Mouse (Mus musculus) liver, embryonic 11.5 days (tissue): ENCODE results near the gene H2-Q4. TPM values are rescaled to one million over a fixed set of nuclear protein-coding genes. Genes with fewer than 3 reads are reported as not detected.
"Not testable (repeated sequence)": the region's sequence is repeated elsewhere in the genome, so short reads cannot be mapped to it uniquely, and the experiment has no call there.

Source experiments
- ATAC-seq: fragments of 200-750 bp; cut with Nextera tagmentation; replicated peaks from 2 replicates; pipeline ENCODE4 v1.8.0; 2017; ENCODE audit warnings: moderate number of reproducible peaks, mild to moderate bottlenecking, moderate TSS enrichment, moderate library complexity; ENCODE audit not compliant: low FRiP score
- DNase-seq: peaks from one replicate; pipeline ENCODE4 v3.0.0-alpha.2; 2017; ENCODE audit warnings: low spot score
- H3K27ac ChIP-seq: fragments of 300-500 bp; sonication (generic); 2 replicates; pipeline ENCODE4 v1.5.1; 2014; ENCODE audit warnings: mild to moderate bottlenecking, low read depth, low read length, control low read depth
- H3K27me3 ChIP-seq: fragments of 300-500 bp; sonication (generic); replicated peaks from 2 replicates; pipeline ENCODE4 v1.6.1; 2014; ENCODE audit warnings: low read length, mixed read lengths; ENCODE audit not compliant: control insufficient read depth, insufficient read depth
- H3K36me3 ChIP-seq: fragments of 300-500 bp; sonication (generic); 2 replicates; pipeline ENCODE4 v1.6.1; 2014; ENCODE audit warnings: mild to moderate bottlenecking, low read length, moderate library complexity, mixed read lengths; ENCODE audit not compliant: control insufficient read depth, insufficient read depth
- H3K4me1 ChIP-seq: fragments of 300-500 bp; sonication (generic); replicated peaks from 2 replicates; pipeline ENCODE4 v1.6.1; 2014; ENCODE audit warnings: low read length, mixed read lengths; ENCODE audit not compliant: control insufficient read depth, insufficient read depth
- H3K4me2 ChIP-seq: fragments of 300-500 bp; sonication (generic); 2 replicates; pipeline ENCODE4 v1.6.1; 2014; ENCODE audit warnings: mild to moderate bottlenecking, control low read depth, moderate library complexity
- H3K4me3 ChIP-seq: fragments of 300-500 bp; sonication (generic); 2 replicates; pipeline ENCODE4 v1.5.1; 2014; ENCODE audit warnings: low read depth, low read length, control low read depth
- H3K9ac ChIP-seq: fragments of 300-500 bp; sonication (generic); 2 replicates; pipeline ENCODE4 v1.6.1; 2014; ENCODE audit warnings: low read depth, low read length, control low read depth
- H3K9me3 ChIP-seq: fragments of 300-500 bp; sonication (generic); 2 replicates; pipeline ENCODE4 v1.6.1; 2016; ENCODE audit warnings: low read length, inconsistent platforms, mixed read lengths; ENCODE audit not compliant: control insufficient read depth
- WGBS: fragments of 180-500 bp; shearing (Covaris S2); extraction: QIAGEN DNeasy Blood & Tissue Kit; methylation state at CpG from one replicate; pipeline ENCODE4 v1.1.7; 2014; 5-methylcytosine and 5-hydroxymethylcytosine counted together
- polyA plus RNA-seq: library from polyadenylated mRNA; unstranded; fragments of >200 nt; fragmentation: Nextera tagmentation; extraction: Ambion mirVana; gene quantifications from 2 replicates; pipeline ENCODE4 v1.2.1, GENCODE M21; 2014

Gene H2-Q4
- polyA plus RNA-seq, 1 experiment from 2014 or later: 2.0 TPM

GRCm38 (mm10) chr17:35424106-35424505, 44.7 kb downstream of the H2-Q4 start:
- ATAC-seq: not testable (repeated sequence)
- H3K27me3 ChIP-seq: peaks cover 21% of the 10 kb centered on the region

GRCm38 (mm10) chr17:35424624-35425416, 45.4 kb downstream of the H2-Q4 start, which contains the start of gene H2-Q6:
H2-Q6 (plus strand) TSS chr17:35424850.
- H3K4me3 ChIP-seq: peak within 1 kb of the TSS; percentile 41
- H3K4me2 ChIP-seq: peak within 1 kb of the TSS; percentile 59
- ATAC-seq (peak; percentile 70), DNase-seq (peak; percentile 50)
- H3K9me3 ChIP-seq, H3K4me1 ChIP-seq, H3K27ac ChIP-seq, H3K36me3 ChIP-seq: not testable (repeated sequence)
- H3K9ac ChIP-seq: 0 out of 2 replicates have a peak within 1 kb of the TSS, but pooled peaks have one; percentile 25
- WGBS: 5% methylated on average over 52 of the region's 66 CpGs
- H3K27me3 ChIP-seq: peaks cover 21% of the 10 kb centered on the region

More at GRCm38 (mm10) chr17:35424106-35424505, 44.7 kb downstream of the H2-Q4 start:
- DNase-seq, H3K27ac ChIP-seq, H3K36me3 ChIP-seq, H3K4me3 ChIP-seq, H3K4me1 ChIP-seq, H3K9ac ChIP-seq, H3K9me3 ChIP-seq, H3K4me2 ChIP-seq: not testable (repeated sequence)
- 73% methylated on average over 3 of the region's 3 CpGs for WGBS

- not testable (repeated sequence) for H3K27ac ChIP-seq, H3K9ac ChIP-seq, H3K4me1 ChIP-seq, H3K9me3 ChIP-seq, H3K36me3 ChIP-seq
- DNase-seq (peak; percentile 42), ATAC-seq (peak; percentile 53; the same call in 1 of the 2 replicates)
- H3K27me3 ChIP-seq: peaks cover 21% of the 10 kb centered on the region
- peak overlapping the region; percentile 30; the same call in 1 of the 2 replicates for H3K4me3 ChIP-seq
- 11% methylated on average over 28 of the region's 28 CpGs for WGBS
- H3K4me2 ChIP-seq: peak overlapping the region; percentile 59
These were observed 46.1 kb downstream of the H2-Q4 start for GRCm38 (mm10) chr17:35425474-35425873.

- not testable (repeated sequence) for ATAC-seq, DNase-seq, H3K9ac ChIP-seq, H3K4me1 ChIP-seq, H3K4me2 ChIP-seq, H3K27ac ChIP-seq, H3K36me3 ChIP-seq, H3K9me3 ChIP-seq, H3K4me3 ChIP-seq
- H3K27me3 ChIP-seq: peaks cover 21% of the 10 kb centered on the region
- 75% methylated on average over 6 of the region's 6 CpGs for WGBS
These were observed 49.5 kb downstream of the H2-Q4 start for GRCm38 (mm10) chr17:35428883-35429282.

- not testable (repeated sequence) for H3K27ac ChIP-seq, H3K4me1 ChIP-seq, H3K9me3 ChIP-seq, ATAC-seq, H3K9ac ChIP-seq, H3K4me3 ChIP-seq, H3K27me3 ChIP-seq, H3K4me2 ChIP-seq, H3K36me3 ChIP-seq, DNase-seq
- WGBS: 73% methylated on average over 6 of the region's 6 CpGs
These were observed 51.3 kb downstream of the H2-Q4 start for GRCm38 (mm10) chr17:35430671-35431070.

GRCm38 (mm10) chr17:35432167-35432566, 52.8 kb downstream of the H2-Q4 start:
- not testable (repeated sequence) for ATAC-seq, H3K9ac ChIP-seq, H3K4me2 ChIP-seq, H3K27ac ChIP-seq, H3K4me3 ChIP-seq, H3K27me3 ChIP-seq, H3K9me3 ChIP-seq, H3K36me3 ChIP-seq, H3K4me1 ChIP-seq, DNase-seq
- 82% methylated on average over 3 of the region's 3 CpGs for WGBS

GRCm38 (mm10) chr17:35434836-35435235, 55.4 kb downstream of the H2-Q4 start:
- 8% methylated on average over 8 of the region's 8 CpGs for WGBS
- ATAC-seq, H3K4me2 ChIP-seq, H3K9me3 ChIP-seq, H3K9ac ChIP-seq, H3K4me1 ChIP-seq, H3K4me3 ChIP-seq, H3K27ac ChIP-seq, H3K36me3 ChIP-seq: not testable (repeated sequence)
- peak; percentile 46 for DNase-seq
- H3K27me3 ChIP-seq: peaks cover 17% of the 10 kb centered on the region
